Mouse (Mus musculus) layer of hippocampus, adult 9-11 months (tissue): ENCODE measurements around the gene Slc25a41.

Experiments used
- DNase-seq: peaks from one replicate; pipeline ENCODE4 v3.0.0; 2022

Gene Slc25a41

DNA sequence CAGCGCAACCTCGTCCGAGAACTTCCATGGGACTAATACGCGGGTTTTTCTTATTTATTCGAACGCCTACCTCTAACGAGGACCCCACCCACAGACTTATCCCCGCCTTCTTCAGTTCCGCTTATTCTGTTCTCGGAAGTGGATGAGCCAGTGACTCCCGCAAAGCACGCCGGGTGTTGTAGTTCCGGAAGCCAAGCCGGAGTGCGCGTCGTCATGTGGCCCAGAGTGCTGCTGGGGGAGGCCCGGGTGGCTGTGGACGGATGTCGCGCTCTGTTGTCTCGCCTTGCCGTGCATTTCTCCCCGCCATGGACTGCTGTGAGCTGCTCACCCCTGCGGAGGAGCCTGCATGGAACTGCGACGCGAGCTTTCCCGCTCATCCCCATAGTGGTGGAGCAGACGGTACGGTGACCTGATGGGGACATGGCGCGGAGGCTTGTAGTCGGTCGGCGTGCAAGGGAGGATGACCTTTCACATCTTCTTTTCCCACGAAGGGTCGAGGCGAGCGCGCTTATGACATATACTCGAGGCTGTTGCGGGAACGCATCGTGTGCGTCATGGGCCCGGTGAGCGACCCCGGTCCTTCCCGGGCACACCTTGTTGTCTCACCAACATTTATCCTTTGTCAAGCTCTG lies 51.2 kb downstream of the Slc25a41 start, which contains the start of gene Clpp:
TSS of gene Clpp (plus strand) at position 191 of the 632 bp plus-strand sequence.
- peak; percentile 97 for DNase-seq

DNA sequence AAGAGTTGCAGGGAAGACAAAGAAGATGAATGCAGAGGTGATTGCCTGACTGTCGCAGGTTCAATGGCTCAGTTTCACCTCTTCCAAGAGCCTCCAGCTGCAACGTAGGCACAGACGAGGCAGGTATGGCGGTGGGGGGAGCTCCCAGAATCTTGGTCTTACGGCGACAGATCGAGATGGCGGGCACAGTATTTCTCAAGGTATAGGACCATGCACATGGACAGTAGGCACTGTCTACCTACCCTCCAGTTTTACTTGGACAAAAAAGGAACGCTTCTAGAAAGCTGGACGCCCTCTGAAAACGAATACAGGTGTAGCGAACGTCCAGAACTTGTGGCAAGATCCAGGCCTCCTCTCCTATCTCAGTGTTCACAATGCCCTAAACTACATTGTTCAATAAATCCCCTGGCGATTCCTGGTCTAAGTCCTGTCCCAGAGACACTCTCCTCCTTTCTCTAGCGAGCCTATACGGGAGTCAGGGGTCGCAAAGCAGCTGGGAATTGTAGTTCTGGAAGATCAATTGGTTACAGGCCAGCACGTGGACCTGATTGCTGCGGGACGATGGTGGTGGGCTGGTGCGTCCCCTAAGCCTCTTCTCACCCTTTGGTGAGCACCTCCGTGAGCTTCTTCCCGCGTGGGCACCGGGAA lies 51.9 kb downstream of the Slc25a41 start:
- DNase-seq = peak; percentile 89

GRCm38 (mm10) chr17:56988921-56989430 lies 52.5 kb downstream of the Slc25a41 start:
- no peak for DNase-seq

GRCm38 (mm10) chr17:56988441-56988840 lies 53.0 kb downstream of the Slc25a41 start:
- no peak for DNase-seq

DNA sequence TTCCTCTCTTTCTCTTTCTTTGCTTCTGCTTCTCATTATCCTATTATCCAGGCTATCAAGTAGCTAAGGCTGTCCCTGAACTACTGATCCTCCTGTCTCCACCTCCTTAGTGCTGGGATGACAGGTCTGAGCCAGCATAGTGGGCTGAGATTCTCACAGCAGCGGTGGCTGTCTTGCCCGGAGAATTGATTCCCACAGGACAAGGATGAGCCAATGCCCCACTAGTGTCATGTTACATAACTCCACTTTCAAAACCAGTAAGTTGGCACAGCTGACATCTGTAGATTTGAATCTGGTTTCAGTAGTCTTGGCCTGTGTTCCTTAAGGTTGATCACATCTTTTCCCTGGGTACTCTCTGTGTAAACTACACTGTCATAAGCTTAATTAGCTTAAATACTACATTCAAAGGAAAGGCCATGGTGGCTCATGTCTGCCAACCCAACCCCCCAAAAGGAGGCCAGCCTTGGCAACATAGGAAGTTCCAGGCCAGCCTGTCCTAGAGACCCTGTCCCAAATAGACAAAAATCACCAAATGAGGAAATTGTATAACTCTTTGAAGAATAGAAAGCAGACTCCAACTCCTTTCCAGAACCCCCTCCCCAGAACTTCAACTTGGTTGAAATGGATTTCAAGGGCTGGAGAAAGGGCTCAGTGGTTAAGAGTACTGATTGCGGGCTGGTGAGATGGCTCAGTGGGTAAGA lies 55.2 kb downstream of the Slc25a41 start:
- DNase-seq = no peak

DNA sequence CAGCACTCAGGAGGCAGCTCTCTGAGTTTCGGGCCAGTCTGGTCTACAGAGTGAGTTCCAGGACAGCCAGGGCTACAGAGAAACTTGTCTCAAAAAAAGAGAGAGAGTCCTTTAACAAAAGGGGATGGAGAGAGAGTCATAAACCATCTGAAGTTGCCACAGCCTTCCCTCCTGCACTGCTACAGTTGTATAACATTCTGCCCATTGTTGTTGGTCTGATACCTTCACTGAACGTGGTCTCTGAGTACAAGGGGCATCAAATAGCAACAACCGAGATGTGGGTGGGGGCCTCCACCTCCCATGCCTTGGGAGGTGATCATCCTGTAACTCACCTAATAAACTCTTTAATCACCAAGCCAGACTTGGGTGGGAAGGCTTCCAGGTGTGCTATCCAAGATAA lies 55.8 kb downstream of the Slc25a41 start:
- no peak for DNase-seq

- no peak for DNase-seq
These were observed 56.6 kb downstream of the Slc25a41 start for GRCm38 (mm10) chr17:56984886-56985285.
